Mouse (Mus musculus) left cerebral cortex, adult 11 months (tissue): ENCODE data around the gene Pter.

Experiments
- DNase-seq: peaks from one replicate; pipeline ENCODE4 v3.0.0; 2022; ENCODE audit warnings: low spot score

Pter gene

DNA sequence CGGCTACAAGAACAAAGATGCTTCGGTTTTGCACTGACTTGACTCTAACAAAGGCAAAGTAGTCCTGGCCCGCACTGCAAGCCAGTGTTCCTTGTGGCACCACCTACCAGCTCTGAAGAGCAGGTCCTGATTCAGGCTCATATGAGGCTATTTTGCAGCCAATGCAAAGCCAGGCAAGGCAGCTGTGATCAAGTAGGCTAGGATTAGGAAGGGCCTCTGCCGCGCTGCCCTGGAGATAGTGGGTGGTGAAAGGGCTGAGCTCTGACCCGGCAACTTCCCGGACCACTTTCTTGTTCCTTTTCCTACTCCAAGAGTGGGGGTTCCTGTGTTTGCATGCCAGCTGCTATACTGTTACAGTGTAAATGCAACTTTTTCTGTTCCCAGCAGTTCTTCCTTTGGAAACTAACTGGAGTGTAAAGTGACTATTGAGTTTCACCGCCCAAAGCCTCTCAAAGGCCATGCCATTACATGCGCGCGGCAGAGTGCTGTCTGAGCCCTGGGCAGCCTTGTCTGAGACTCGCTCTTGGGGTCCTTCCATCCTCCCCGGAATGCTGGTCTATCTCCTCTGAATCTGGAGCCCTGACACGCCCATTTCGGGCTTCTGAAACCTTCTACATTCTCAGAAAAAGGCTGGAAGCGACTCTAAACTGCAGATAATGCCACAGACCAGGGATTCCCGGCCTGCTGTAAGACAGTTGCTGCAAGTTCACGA is 85.6 kb downstream of the Pter start:
- no peak for DNase-seq

DNA sequence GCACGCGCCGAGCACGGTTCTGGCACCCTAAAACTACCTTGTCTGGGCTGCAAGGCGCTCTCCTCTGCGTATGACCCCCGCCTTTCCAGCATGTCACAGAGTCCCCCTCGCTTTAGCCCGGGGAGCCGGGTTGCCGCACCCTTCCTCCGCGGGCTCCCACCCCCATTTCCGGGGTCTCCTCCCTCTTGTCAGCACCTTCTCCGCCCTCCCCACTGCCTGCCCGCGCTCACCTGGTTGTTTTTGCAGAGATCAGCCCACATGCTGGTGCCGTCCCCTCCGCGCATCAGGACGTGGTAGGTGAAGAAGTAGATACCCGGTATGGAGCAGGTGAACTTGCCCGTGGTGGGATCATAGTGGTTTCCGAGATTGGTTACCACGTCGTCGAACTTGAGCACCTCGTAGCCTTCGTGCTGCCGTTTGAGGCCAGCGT is 86.2 kb downstream of the Pter start:
- no peak for DNase-seq

DNA sequence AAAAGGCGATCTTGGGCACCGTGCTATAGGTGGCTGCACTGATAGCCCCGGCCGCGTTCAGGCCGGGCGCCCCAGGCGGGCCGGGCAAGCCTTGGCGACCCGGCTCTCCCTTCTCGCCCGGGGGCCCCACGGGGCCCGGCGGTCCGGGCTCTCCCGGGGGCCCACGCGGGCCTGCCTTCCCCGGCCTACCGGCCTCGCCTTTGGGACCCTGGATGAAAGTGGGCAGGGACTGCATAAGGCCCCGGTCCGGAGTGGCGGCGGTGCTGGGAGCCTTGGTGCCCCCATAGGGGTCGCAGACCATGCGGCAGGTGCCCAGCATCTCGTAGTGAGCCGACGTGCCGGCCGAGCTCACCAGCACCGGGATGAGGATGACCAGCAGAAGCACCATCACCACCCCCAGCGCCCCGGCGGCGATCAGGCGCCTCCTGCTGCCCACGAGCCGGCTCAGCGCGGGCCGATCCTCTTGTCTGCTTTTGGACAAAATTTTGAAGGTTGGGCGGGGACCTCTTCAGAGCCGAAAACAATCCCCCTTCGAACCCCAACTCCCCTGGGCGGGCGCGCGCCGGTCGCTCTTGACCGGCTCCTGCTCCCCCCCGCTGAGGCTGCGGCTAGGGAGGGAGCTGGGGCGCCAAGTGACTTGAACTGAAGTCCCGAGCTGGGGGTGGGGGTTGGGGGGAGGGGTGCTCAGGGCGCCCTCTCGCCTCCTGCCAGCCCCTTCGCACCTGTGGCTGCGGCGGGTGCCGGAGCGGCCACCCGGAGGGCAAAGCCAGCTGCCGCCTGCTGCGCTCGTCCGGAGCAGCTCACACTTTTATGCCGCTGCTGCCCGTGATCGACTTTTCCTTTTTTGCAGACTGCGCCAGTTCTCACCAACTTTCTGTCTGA is 86.9 kb downstream of the Pter start:
- no peak for DNase-seq

DNA sequence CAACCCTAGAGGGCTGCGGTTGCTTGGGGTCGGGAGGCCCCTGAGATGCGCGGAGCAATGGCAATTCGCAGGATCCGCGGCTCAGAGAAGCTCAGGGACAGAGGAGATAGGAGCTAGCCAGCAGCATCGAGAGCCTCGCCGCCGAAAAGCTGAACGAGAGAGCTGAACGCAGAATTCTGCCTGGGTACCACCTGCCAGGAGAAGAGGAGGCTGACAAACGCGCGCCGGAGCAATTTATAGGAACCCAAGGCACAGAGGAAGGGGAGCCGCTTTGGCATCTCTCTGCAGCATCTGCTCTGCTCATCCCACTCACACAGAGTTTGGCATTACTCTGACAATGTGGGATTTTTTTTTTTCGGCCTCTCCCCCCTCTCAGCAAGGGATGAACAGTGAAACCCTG is 87.6 kb downstream of the Pter start, which contains the start of gene C1ql3:
Gene C1ql3, minus strand, starts transcription at position 335 of the 400 bp plus-strand sequence.
- DNase-seq: peak; percentile 67

DNA sequence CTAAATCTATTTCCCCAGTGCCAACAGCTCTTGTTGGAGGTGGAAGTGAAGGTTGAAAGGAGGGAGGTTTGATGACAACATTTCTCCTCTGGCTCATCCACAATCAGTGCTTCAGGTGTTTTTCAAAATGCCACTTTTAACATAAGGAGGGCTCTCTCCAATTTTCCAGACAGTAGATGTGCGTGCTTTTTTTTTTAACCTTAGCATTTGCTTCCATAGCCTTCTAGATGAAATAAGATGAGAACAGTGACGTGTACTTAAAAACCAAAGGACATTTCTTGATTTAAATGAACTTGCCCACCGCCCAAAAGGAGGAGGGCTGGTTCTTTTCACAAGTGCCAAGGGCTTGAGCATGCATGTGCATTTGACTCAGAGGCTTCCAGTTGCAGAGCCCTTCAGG is 88.1 kb downstream of the Pter start:
- no peak for DNase-seq

DNA sequence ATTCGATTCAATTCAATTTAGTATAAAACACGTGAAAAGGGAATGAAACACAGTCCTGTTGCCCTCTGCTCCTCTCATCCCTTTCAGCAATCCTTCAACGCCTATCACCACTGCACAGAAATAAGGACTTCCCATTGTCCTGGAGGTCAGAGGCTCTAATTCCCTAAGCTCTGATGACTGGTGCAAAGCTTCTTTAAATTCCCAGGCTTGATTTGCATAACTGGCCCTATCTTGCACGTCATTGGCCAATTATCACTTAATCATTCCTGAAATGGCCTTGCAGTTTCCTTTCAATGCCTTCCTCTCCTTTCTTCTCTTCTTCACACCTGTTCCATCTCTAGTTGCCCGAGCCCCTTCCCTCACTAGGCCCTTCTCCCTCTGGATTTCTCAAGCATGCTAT is 94.5 kb downstream of the Pter start:
- no peak for DNase-seq

DNA sequence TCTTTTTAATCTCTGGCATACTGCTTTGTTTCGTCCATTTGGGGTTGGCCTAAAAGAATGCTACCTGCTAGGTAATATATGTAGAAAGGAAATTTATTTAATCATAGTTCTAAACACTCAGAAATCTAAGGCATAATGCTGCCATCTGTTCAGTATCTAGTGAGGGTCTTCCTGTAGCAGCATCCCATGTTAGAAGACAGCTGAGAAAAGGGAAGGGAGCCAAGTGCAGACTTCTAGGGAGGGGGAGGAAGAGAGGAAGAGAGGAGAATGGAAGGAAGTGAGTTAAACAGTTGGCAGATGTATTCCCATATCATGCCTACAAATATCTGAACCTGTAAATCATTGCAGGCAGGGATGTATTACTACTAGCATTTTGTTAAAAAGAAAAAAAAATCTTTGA is 95.0 kb downstream of the Pter start:
- DNase-seq: no peak

GRCm38 (mm10) chr2:13038772-13039171 is 114.9 kb downstream of the Pter start:
- DNase-seq: no peak

GRCm38 (mm10) chr2:13039785-13040184 is 115.9 kb downstream of the Pter start:
- DNase-seq: no peak

DNA sequence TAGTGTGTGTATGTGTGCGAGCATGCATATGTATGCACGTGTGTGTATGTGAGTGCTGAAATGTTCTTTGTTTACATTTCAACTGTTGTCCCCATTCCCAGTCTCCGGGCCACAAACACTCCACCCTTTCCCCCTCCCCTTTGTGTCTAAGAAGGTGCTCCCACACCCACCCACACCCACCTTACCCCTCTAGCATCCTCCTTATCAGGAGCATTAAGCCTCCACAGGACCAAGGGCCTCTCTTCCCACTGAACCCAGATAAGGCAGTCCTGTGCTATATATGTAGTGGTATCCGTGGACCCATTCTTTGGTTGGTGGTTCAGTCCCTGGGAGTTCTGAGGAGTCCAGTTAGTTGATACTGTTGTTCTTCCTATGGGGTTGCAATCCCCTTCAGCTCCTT is 120.7 kb downstream of the Pter start:
- no peak for DNase-seq

- no peak for DNase-seq
Measured at GRCm38 (mm10) chr2:13048649-13049048, 124.8 kb downstream of the Pter start.
